In genomic region chr11:5879905-5880304, GRCm38 (mm10) we compare ENCODE assay signal across 8 mouse cellular contexts. TPM values are rescaled to one million over a fixed set of nuclear protein-coding genes. Genes with fewer than 3 reads are reported as not detected.
DNase-seq lines count a peak whose midpoint lies in the region; ATAC-seq and TF ChIP-seq lines count a peak whose summit lies in the region.
"Had no signal": no experiment of that assay in that cellular context is flagged by ENCODE, and none has a peak within 500 bp of the region (broad histone marks: within the 10 kb centered on the region; RNA-seq: fewer than 3 reads in every experiment).

No protein-coding gene starts in this region.

- DNase-seq in ES-E14 (ENCODE audit: low read depth, low spot score) = peak; percentile 77
- peak; percentile 79 for DNase-seq in brain, adult 2 months (ENCODE audit: low read depth, low spot score)
- peak; percentile 32 to 59 for DNase-seq in frontal cortex, postnatal 14 days (ENCODE audit: low spot score in 2 of 2)
- peak in 2 of 3 experiments; percentile 30 to 35 for DNase-seq in liver, embryonic 14.5 days (ENCODE audit: low read depth in 3 of 3, low spot score in 3 of 3)
- DNase-seq in spleen, adult 2 months (ENCODE audit: low read depth in 1 of 2, low spot score in 2 of 2) = peak in 1 of 2 experiments; percentile 33

- TF ChIP-seq CTCF in intestine, postnatal 0 days (IDR thresholded peaks at IDR 0.05; ENCODE audit: low read depth) = peak; percentile 85
- peak; percentile 95 for TF ChIP-seq CTCF in liver, embryonic 14.5 days (IDR thresholded peaks at IDR 0.05; ENCODE audit: low read depth)
- peak; percentile 41; the same call in 1 of the 2 replicates for TF ChIP-seq CTCF in spleen, adult 2 months (IDR thresholded peaks at IDR 0.05; ENCODE audit: extremely low read depth, insufficient read depth, insufficient read length, insufficient replicate concordance)

- no peak for TF ChIP-seq POLR2A in spleen, adult 2 months (IDR thresholded peaks at IDR 0.05; ENCODE audit: low read depth, low read length)

- H3K36me3 ChIP-seq in intestine, postnatal 0 days (ENCODE audit: control insufficient read depth, insufficient read depth) = peaks cover 3% of the 10 kb centered on the region; the same call in 1 of the 2 replicates
- H3K36me3 ChIP-seq in intestine, embryonic 16.5 days (ENCODE audit: control insufficient read depth, insufficient read depth, low read length) = peaks cover 8% of the 10 kb centered on the region; the same call in 1 of the 2 replicates
- peaks cover 13% of the 10 kb centered on the region; the same call in 1 of the 2 replicates for H3K36me3 ChIP-seq in ES-E14 (ENCODE audit: control insufficient read depth, insufficient read depth, low read length, poor library complexity, severe bottlenecking)
- no peaks in the 10 kb centered on the region; the same call in 1 of the 2 replicates for H3K36me3 ChIP-seq in liver, embryonic 14.5 days (replicated peaks; ENCODE audit: control insufficient read depth, insufficient read depth, low read depth)
- no peaks in the 10 kb centered on the region for H3K36me3 ChIP-seq in spleen, adult 2 months (ENCODE audit: control insufficient read depth, insufficient read depth, low read length)

- 0 out of 2 replicates have a peak, but pooled peaks cover 3% of the 10 kb centered on the region for H3K4me1 ChIP-seq in intestine, postnatal 0 days (replicated peaks; ENCODE audit: control insufficient read depth, insufficient read depth, low read length)
- peaks cover 26% of the 10 kb centered on the region for H3K4me1 ChIP-seq in intestine, embryonic 16.5 days (ENCODE audit: control insufficient read depth, insufficient read depth, low read length)
- peaks cover 6 to 12% of the 10 kb centered on the region in 2 experiments; a peak in 2 of 4 replicates for H3K4me1 ChIP-seq in ES-E14 (ENCODE audit: control insufficient read depth in 2 of 2, insufficient read depth in 2 of 2, low read length in 2 of 2, poor library complexity in 1 of 2)
- peaks cover 8 to 15% of the 10 kb centered on the region in 2 experiments for H3K4me1 ChIP-seq in liver, embryonic 14.5 days (replicated peaks; ENCODE audit: control insufficient read depth in 2 of 2, insufficient read depth in 2 of 2, low read length in 1 of 2)
- peaks cover 3% of the 10 kb centered on the region; the same call in 1 of the 2 replicates for H3K4me1 ChIP-seq in spleen, adult 2 months (ENCODE audit: control insufficient read depth, insufficient read depth, insufficient read length)

- no peak for ATAC-seq in intestine, postnatal 0 days
- no peak for ATAC-seq in intestine, embryonic 16.5 days
- no peak for ATAC-seq in liver, embryonic 14.5 days (ENCODE audit: insufficient read depth)

- H3K9ac ChIP-seq in intestine, postnatal 0 days (ENCODE audit: low read depth, low read length) = no peak overlapping the region
- H3K9ac ChIP-seq in intestine, embryonic 16.5 days (ENCODE audit: low read depth, low read length) = no peak overlapping the region
- peak overlapping the region; percentile 68; the same call in 1 of the 2 replicates for H3K9ac ChIP-seq in ES-E14 (ENCODE audit: insufficient read depth, low read depth, low read length, poor library complexity, severe bottlenecking)
- no peak overlapping the region for H3K9ac ChIP-seq in liver, embryonic 14.5 days (replicated peaks)
- H3K9ac ChIP-seq: neural tube, embryonic 12.5 days had no signal

- H3K27ac ChIP-seq in intestine, postnatal 0 days (ENCODE audit: low read depth, low read length) = no peak overlapping the region
- no peak overlapping the region for H3K27ac ChIP-seq in intestine, embryonic 16.5 days (ENCODE audit: low read length)
- H3K27ac ChIP-seq in ES-E14 (ENCODE audit: insufficient read depth, low read depth, low read length, poor library complexity, severe bottlenecking) = no peak overlapping the region
- no peak overlapping the region for H3K27ac ChIP-seq in liver, embryonic 14.5 days
- H3K27ac ChIP-seq in spleen, adult 2 months (ENCODE audit: insufficient read depth, low read length) = no peak overlapping the region
- H3K27ac ChIP-seq: neural tube, embryonic 12.5 days had no signal

- H3K27me3 ChIP-seq in intestine, postnatal 0 days (replicated peaks; ENCODE audit: control insufficient read depth, insufficient read depth, low read length) = no peaks in the 10 kb centered on the region
- H3K27me3 ChIP-seq in intestine, embryonic 16.5 days (replicated peaks; ENCODE audit: control insufficient read depth, insufficient read depth, low read length) = no peaks in the 10 kb centered on the region
- no peaks in the 10 kb centered on the region for H3K27me3 ChIP-seq in liver, embryonic 14.5 days (ENCODE audit: control insufficient read depth, insufficient read depth, low read length)
- H3K27me3 ChIP-seq in spleen, adult 2 months (ENCODE audit: control insufficient read depth, insufficient read depth, low read length) = no peaks in the 10 kb centered on the region
- H3K27me3 ChIP-seq: neural tube, embryonic 12.5 days had no signal

- no peak overlapping the region for H3K4me2 ChIP-seq in intestine, postnatal 0 days (replicated peaks; ENCODE audit: low read depth)
- H3K4me2 ChIP-seq in intestine, embryonic 16.5 days (ENCODE audit: low read depth, low read length) = no peak overlapping the region
- no peak overlapping the region for H3K4me2 ChIP-seq in liver, embryonic 14.5 days (ENCODE audit: low read depth)
- H3K4me2 ChIP-seq: neural tube, embryonic 12.5 days had no signal

- in situ Hi-C loops in ES-E14 (cut with MboI; ENCODE audit: low sequenced_read_pairs in 2 of 2, unreplicated experiment in 2 of 2) = no loop called here

- no peaks in the 10 kb centered on the region for H3K9me3 ChIP-seq in intestine, postnatal 0 days (ENCODE audit: control insufficient read depth)
- peaks cover 3% of the 10 kb centered on the region; the same call in 1 of the 2 replicates for H3K9me3 ChIP-seq in intestine, embryonic 16.5 days (ENCODE audit: control insufficient read depth, low read length)
- H3K9me3 ChIP-seq in ES-E14 (ENCODE audit: control insufficient read depth, insufficient read depth, low read depth, low read length) = no peaks in the 10 kb centered on the region
- H3K9me3 ChIP-seq in liver, embryonic 14.5 days (ENCODE audit: control insufficient read depth, low read length) = no peaks in the 10 kb centered on the region
- H3K9me3 ChIP-seq: neural tube, embryonic 12.5 days had no signal

- H3K4me3 ChIP-seq in intestine, postnatal 0 days (ENCODE audit: low read depth, low read length) = no peak overlapping the region
- no peak overlapping the region for H3K4me3 ChIP-seq in intestine, embryonic 16.5 days (ENCODE audit: low read length)
- H3K4me3 ChIP-seq in ES-E14 (ENCODE audit: insufficient read depth in 1 of 2, low read depth in 1 of 2, low read length in 2 of 2, poor library complexity in 1 of 2, severe bottlenecking in 1 of 2) = no peak overlapping the region
- no peak overlapping the region for H3K4me3 ChIP-seq in liver, embryonic 14.5 days (ENCODE audit: insufficient read depth in 1 of 2, low read depth in 2 of 2, low read length in 2 of 2)
- no peak overlapping the region for H3K4me3 ChIP-seq in spleen, adult 2 months (ENCODE audit: extremely low read depth, insufficient read depth, insufficient read length)
- H3K4me3 ChIP-seq: neural tube, embryonic 12.5 days had no signal

- TF ChIP-seq EP300 in liver, embryonic 14.5 days (IDR thresholded peaks at IDR 0.05; ENCODE audit: low read depth) = no peak

- WGBS in intestine, postnatal 0 days = 71% methylated on average over 5 of the region's 5 CpGs
- 62% methylated on average over 5 of the region's 5 CpGs for WGBS in intestine, embryonic 16.5 days
- 48% methylated on average over 5 of the region's 5 CpGs for WGBS in liver, embryonic 14.5 days (ENCODE audit: insufficient replicate concordance)
- WGBS in spleen, adult 2 months = 93% methylated on average over 5 of the region's 5 CpGs

TF ChIP-seq in ES-E14, 5 proteins besides CTCF, POLR2A, EP300 and RAD21 (continues in another document):
- no peak for TF ChIP-seq CHD2 (IDR thresholded peaks at IDR 0.05; ENCODE audit: low read depth, low read length)
- TF ChIP-seq ZC3H11A (IDR thresholded peaks at IDR 0.05; ENCODE audit: borderline replicate concordance, low read depth, low read length) = peak; percentile 47
- 0 out of 2 replicates have a peak, but pooled peaks have one; percentile 27 for TF ChIP-seq HCFC1 (IDR thresholded peaks at IDR 0.05; ENCODE audit: borderline replicate concordance, insufficient read depth, low read length)
- no peak for TF ChIP-seq ZNF384 (IDR thresholded peaks at IDR 0.05; ENCODE audit: low read depth, low read length)

RNA-seq across cellular contexts. Expression of gene Pold2, which starts 1.8 kb away (rescaled TPM):
- polyA plus RNA-seq in intestine, postnatal 0 days (2015; fragmentation: Nextera tagmentation; extraction: Ambion mirVana) = 32.3 and 32.7 TPM in 2 replicates
- 119 and 141 TPM in 2 replicates for polyA plus RNA-seq in intestine, embryonic 16.5 days (2015; fragmentation: Nextera tagmentation; extraction: Ambion mirVana)
- total RNA-seq in ES-E14 (2012; rRNA removed) = 103 and 126 TPM in 2 replicates
- 45.0 and 58.7 TPM in 2 replicates for polyA plus RNA-seq in liver, embryonic 14.5 days (2012; rRNA removed)
- polyA plus RNA-seq in liver, embryonic 14.5 days (2014; fragmentation: Nextera tagmentation; extraction: Ambion mirVana) = 54.8 and 56.5 TPM in 2 replicates
- polyA plus RNA-seq in spleen, adult 2 months (2012; rRNA removed) = 78.1 and 210 TPM in 2 replicates

RNA-seq across cellular contexts. Expression of gene Aebp1, which starts 18.2 kb away (rescaled TPM):
- 15.0 and 15.8 TPM in 2 replicates for polyA plus RNA-seq in intestine, postnatal 0 days (2015; fragmentation: Nextera tagmentation; extraction: Ambion mirVana)
- polyA plus RNA-seq in intestine, embryonic 16.5 days (2015; fragmentation: Nextera tagmentation; extraction: Ambion mirVana) = 38.4 and 39.7 TPM in 2 replicates
- total RNA-seq in ES-E14 (2012; rRNA removed) = 8.5 and 14.5 TPM in 2 replicates
- polyA plus RNA-seq in liver, embryonic 14.5 days (2012; rRNA removed) = 3.0 and 3.3 TPM in 2 replicates
- polyA plus RNA-seq in liver, embryonic 14.5 days (2014; fragmentation: Nextera tagmentation; extraction: Ambion mirVana) = 4.2 and 4.5 TPM in 2 replicates
- 15.7 and 19.8 TPM in 2 replicates for polyA plus RNA-seq in spleen, adult 2 months (2012; rRNA removed)

RNA-seq across cellular contexts. Expression of gene Myl7, which starts 18.7 kb away (rescaled TPM):
- polyA plus RNA-seq in intestine, postnatal 0 days (2015; fragmentation: Nextera tagmentation; extraction: Ambion mirVana) = 20.9 and 22.7 TPM in 2 replicates
- 75.3 and 88.3 TPM in 2 replicates for polyA plus RNA-seq in intestine, embryonic 16.5 days (2015; fragmentation: Nextera tagmentation; extraction: Ambion mirVana)
- 10.4 and 11.3 TPM in 2 replicates for total RNA-seq in ES-E14 (2012; rRNA removed)
- 3.2 and 4.6 TPM in 2 replicates for polyA plus RNA-seq in liver, embryonic 14.5 days (2012; rRNA removed)
- polyA plus RNA-seq in liver, embryonic 14.5 days (2014; fragmentation: Nextera tagmentation; extraction: Ambion mirVana) = 6.6 and 7.5 TPM in 2 replicates
- 0.54 TPM in 1 of 2 replicates, not detected in the other for polyA plus RNA-seq in spleen, adult 2 months (2012; rRNA removed)

RNA-seq across cellular contexts. Expression of gene Polm, which starts 42.1 kb away (rescaled TPM):
- 9.0 and 9.2 TPM in 2 replicates for polyA plus RNA-seq in intestine, postnatal 0 days (2015; fragmentation: Nextera tagmentation; extraction: Ambion mirVana)
- polyA plus RNA-seq in intestine, embryonic 16.5 days (2015; fragmentation: Nextera tagmentation; extraction: Ambion mirVana) = 12.5 and 13.3 TPM in 2 replicates
- total RNA-seq in ES-E14 (2012; rRNA removed) = 6.7 and 12.2 TPM in 2 replicates
- 4.1 TPM in 2 replicates for polyA plus RNA-seq in liver, embryonic 14.5 days (2012; rRNA removed)
- polyA plus RNA-seq in liver, embryonic 14.5 days (2014; fragmentation: Nextera tagmentation; extraction: Ambion mirVana) = 1.5 and 2.1 TPM in 2 replicates
- polyA plus RNA-seq in spleen, adult 2 months (2012; rRNA removed) = 62.5 and 87.7 TPM in 2 replicates

Comparison
In these comparisons a context has a peak if more than half of its experiments do, and no peak if none do; other contexts are left out.
1. CTCF ChIP-seq: peak in every context shown above with its lines; median percentile 95 in liver, embryonic 14.5 days; 85 in intestine, postnatal 0 days; 41 in spleen, adult 2 months.